Mouse (Mus musculus): Measurements from ENCODE around the gene Gm45837. TPM values are rescaled to one million over a fixed set of nuclear protein-coding genes. Genes with fewer than 3 reads are reported as not detected.

Gene Gm45837
- polyA plus RNA-seq, 1 experiment = 0.55 TPM

DNA sequence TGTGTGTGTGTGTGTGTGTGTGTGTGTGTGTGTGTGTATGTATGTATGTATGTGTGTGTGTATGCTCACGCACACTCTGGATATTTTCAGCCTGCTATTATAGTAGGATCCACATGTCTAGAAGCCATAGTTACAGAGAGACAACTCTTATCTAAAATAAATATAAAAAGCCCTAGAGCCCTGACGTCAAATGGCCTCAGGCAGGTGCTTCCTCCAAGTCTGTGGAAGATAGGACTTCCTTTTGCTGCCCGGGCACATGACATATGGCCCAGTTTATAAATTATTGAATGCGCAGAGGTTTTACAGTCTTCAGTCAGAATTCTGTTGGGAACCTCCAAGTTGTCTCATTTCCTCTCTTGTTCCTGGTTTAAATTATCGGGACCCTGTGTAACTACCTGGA, 130.0 kb downstream of the Gm45837 start:
- no peak for TF ChIP-seq CEBPB (IDR thresholded peaks at IDR 0.05; ENCODE audit: insufficient read depth, poor library complexity, severe bottlenecking)
- no peak for TF ChIP-seq POLR2A (IDR thresholded peaks at IDR 0.05; ENCODE audit: insufficient read length, low read depth)
- no peak for TF ChIP-seq E2F4 (IDR thresholded peaks at IDR 0.05; ENCODE audit: insufficient read depth)
- no peak for TF ChIP-seq MYOG (IDR thresholded peaks at IDR 0.05; ENCODE audit: control insufficient read depth in 1 of 3, insufficient read depth in 1 of 3, insufficient read length in 2 of 3, low read depth in 2 of 3)
- TF ChIP-seq SRF (IDR thresholded peaks at IDR 0.05; ENCODE audit: control insufficient read depth, insufficient read length, low read depth) = no peak
- no peak for TF ChIP-seq TCF12 (IDR thresholded peaks at IDR 0.05; ENCODE audit: insufficient read depth, poor library complexity, severe bottlenecking)
- no peak for TF ChIP-seq POLR2AphosphoS2 (IDR thresholded peaks at IDR 0.05; ENCODE audit: insufficient read length, low read depth)
- no peak for TF ChIP-seq TCF3 (IDR thresholded peaks at IDR 0.05; ENCODE audit: insufficient read length, low read depth)
- no peak for TF ChIP-seq MYOD1 (IDR thresholded peaks at IDR 0.05; ENCODE audit: control insufficient read depth in 1 of 3, insufficient read length in 2 of 3, low read depth in 2 of 3)
- no peak for TF ChIP-seq MAX (IDR thresholded peaks at IDR 0.05; ENCODE audit: low read depth)
- TF ChIP-seq REST (IDR thresholded peaks at IDR 0.05; ENCODE audit: insufficient read depth, insufficient read length) = no peak
- no peak for TF ChIP-seq USF1 (IDR thresholded peaks at IDR 0.05; ENCODE audit: low read depth)
- Histone ChIP-seq H3K4me3 (no peak overlapping the region), H3K79me2 (ENCODE audit: control insufficient read depth, insufficient read depth) (no peaks in the 10 kb centered on the region), H3ac (ENCODE audit: control insufficient read depth, insufficient read length) (no peak overlapping the region), H3K4me2 (ENCODE audit: low read depth) (no peak overlapping the region), H3K36me3 (ENCODE audit: control insufficient read depth, insufficient read depth) (no peaks in the 10 kb centered on the region), H3K27me3 (ENCODE audit: control insufficient read depth, insufficient read depth, insufficient read length) (peaks cover 8% of the 10 kb centered on the region)

DNA sequence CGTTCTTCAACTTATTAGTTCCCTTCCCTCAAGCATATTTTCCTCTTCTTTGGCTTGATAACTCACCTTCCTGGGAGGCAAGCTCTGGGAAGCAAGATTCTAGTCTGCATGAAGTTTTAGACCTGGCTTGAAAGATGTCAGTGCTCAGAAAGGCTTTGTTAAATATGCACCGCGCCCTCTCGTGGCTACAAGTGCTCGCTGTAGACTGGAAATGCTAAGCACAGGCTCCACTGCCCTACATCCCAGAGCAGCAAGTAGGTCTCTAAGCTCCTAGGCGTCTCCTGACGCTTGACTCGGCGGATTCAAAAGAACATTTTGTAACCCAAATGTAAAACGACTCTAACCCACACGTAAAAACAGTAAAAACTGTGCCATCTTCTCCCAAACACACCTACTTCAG, 130.4 kb downstream of the Gm45837 start:
- TF ChIP-seq POLR2AphosphoS2 (IDR thresholded peaks at IDR 0.05; ENCODE audit: insufficient read length, low read depth) = no peak
- no peak for TF ChIP-seq TCF3 (IDR thresholded peaks at IDR 0.05; ENCODE audit: insufficient read length, low read depth)
- no peak for TF ChIP-seq USF1 (IDR thresholded peaks at IDR 0.05; ENCODE audit: low read depth)
- no peak for TF ChIP-seq E2F4 (IDR thresholded peaks at IDR 0.05; ENCODE audit: insufficient read depth)
- TF ChIP-seq CEBPB (IDR thresholded peaks at IDR 0.05; ENCODE audit: insufficient read depth, poor library complexity, severe bottlenecking) = no peak
- TF ChIP-seq TCF12 (IDR thresholded peaks at IDR 0.05; ENCODE audit: insufficient read depth, poor library complexity, severe bottlenecking) = no peak
- TF ChIP-seq REST (IDR thresholded peaks at IDR 0.05; ENCODE audit: insufficient read depth, insufficient read length) = no peak
- TF ChIP-seq MYOG (IDR thresholded peaks at IDR 0.05; ENCODE audit: control insufficient read depth in 1 of 3, insufficient read depth in 1 of 3, insufficient read length in 2 of 3, low read depth in 2 of 3) = no peak
- no peak for TF ChIP-seq POLR2A (IDR thresholded peaks at IDR 0.05; ENCODE audit: insufficient read length, low read depth)
- no peak for TF ChIP-seq MYOD1 (IDR thresholded peaks at IDR 0.05; ENCODE audit: control insufficient read depth in 1 of 3, insufficient read length in 2 of 3, low read depth in 2 of 3)
- no peak for TF ChIP-seq MAX (IDR thresholded peaks at IDR 0.05; ENCODE audit: low read depth)
- TF ChIP-seq SRF (IDR thresholded peaks at IDR 0.05; ENCODE audit: control insufficient read depth, insufficient read length, low read depth) = no peak
- H3K36me3 ChIP-seq (ENCODE audit: control insufficient read depth, insufficient read depth) = no peaks in the 10 kb centered on the region
- H3K4me2 ChIP-seq (ENCODE audit: low read depth) = no peak overlapping the region

DNA sequence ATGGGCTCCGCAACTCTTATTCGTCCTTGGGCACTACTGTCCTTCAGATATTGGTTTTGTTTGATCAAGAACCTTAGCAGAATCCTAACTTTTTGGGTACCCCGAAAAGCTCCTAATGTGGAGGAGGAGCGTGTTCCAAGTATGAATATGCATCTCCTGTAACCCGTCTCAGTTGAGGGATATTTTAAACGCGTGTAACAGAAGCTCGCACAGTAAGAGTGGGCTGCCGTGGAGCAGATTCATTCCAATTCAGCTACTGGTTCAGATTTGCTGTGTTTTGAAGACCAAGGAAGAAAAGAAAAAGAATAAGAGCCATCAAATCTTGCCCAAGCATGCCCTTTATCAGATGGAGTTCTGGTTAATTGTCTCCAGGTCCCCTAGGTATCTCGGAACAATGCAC, 131.0 kb downstream of the Gm45837 start:
- Histone ChIP-seq H3K79me2 (ENCODE audit: control insufficient read depth, insufficient read depth) (no peaks in the 10 kb centered on the region), H3K4me3 (no peak overlapping the region), H3K36me3 (ENCODE audit: control insufficient read depth, insufficient read depth) (no peaks in the 10 kb centered on the region), H3ac (ENCODE audit: control insufficient read depth, insufficient read length) (no peak overlapping the region), H3K4me2 (ENCODE audit: low read depth) (no peak overlapping the region), H3K27me3 (ENCODE audit: control insufficient read depth, insufficient read depth, insufficient read length) (peaks cover 8% of the 10 kb centered on the region)
- TF ChIP-seq SRF (IDR thresholded peaks at IDR 0.05; ENCODE audit: control insufficient read depth, insufficient read length, low read depth) (no peak), TCF3 (IDR thresholded peaks at IDR 0.05; ENCODE audit: insufficient read length, low read depth) (no peak), USF1 (IDR thresholded peaks at IDR 0.05; ENCODE audit: low read depth) (no peak), MYOD1 (IDR thresholded peaks at IDR 0.05; ENCODE audit: control insufficient read depth in 1 of 3, insufficient read length in 2 of 3, low read depth in 2 of 3) (no peak), POLR2A (IDR thresholded peaks at IDR 0.05; ENCODE audit: insufficient read length, low read depth) (no peak), MYOG (IDR thresholded peaks at IDR 0.05; ENCODE audit: control insufficient read depth in 1 of 3, insufficient read depth in 1 of 3, insufficient read length in 2 of 3, low read depth in 2 of 3) (no peak), TCF12 (IDR thresholded peaks at IDR 0.05; ENCODE audit: insufficient read depth, poor library complexity, severe bottlenecking) (no peak), CEBPB (IDR thresholded peaks at IDR 0.05; ENCODE audit: insufficient read depth, poor library complexity, severe bottlenecking) (no peak), MAX (IDR thresholded peaks at IDR 0.05; ENCODE audit: low read depth) (no peak), POLR2AphosphoS2 (IDR thresholded peaks at IDR 0.05; ENCODE audit: insufficient read length, low read depth) (no peak), E2F4 (IDR thresholded peaks at IDR 0.05; ENCODE audit: insufficient read depth) (no peak), REST (IDR thresholded peaks at IDR 0.05; ENCODE audit: insufficient read depth, insufficient read length) (no peak)

More for the DNA sequence above, 130.4 kb downstream of the Gm45837 start:
- Histone ChIP-seq H3K79me2 (ENCODE audit: control insufficient read depth, insufficient read depth) (no peaks in the 10 kb centered on the region), H3K4me3 (no peak overlapping the region), H3K27me3 (ENCODE audit: control insufficient read depth, insufficient read depth, insufficient read length) (peaks cover 8% of the 10 kb centered on the region), H3ac (ENCODE audit: control insufficient read depth, insufficient read length) (no peak overlapping the region)

DNA sequence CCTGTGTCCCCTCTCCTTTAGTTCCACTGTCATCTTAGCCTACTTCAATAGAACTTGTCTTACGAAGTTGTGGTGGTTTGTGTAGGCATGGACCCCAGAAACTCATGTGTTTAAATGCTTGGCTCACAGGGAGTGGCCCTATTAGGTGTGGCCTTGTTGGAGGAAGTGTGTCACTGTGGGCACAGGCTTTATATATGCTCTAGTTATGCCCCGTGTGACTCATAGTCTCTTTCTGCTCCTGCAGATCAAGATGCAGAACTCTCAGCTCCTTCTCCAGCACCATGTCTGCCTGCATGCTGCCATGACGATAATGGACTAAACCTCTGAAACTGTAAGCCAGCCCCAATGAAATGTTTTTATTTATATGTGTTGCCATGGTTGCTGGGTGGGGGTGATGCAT, 137.0 kb downstream of the Gm45837 start:
- Histone ChIP-seq H3K79me2 (ENCODE audit: control insufficient read depth, insufficient read depth) (no peaks in the 10 kb centered on the region), H3ac (ENCODE audit: control insufficient read depth, insufficient read length) (no peak overlapping the region), H3K36me3 (ENCODE audit: control insufficient read depth, insufficient read depth) (no peaks in the 10 kb centered on the region), H3K4me3 (no peak overlapping the region), H3K27me3 (ENCODE audit: control insufficient read depth, insufficient read depth, insufficient read length) (peaks cover 8% of the 10 kb centered on the region), H3K4me2 (ENCODE audit: low read depth) (no peak overlapping the region)
- TF ChIP-seq REST (IDR thresholded peaks at IDR 0.05; ENCODE audit: insufficient read depth, insufficient read length) (no peak), MAX (IDR thresholded peaks at IDR 0.05; ENCODE audit: low read depth) (no peak), CEBPB (IDR thresholded peaks at IDR 0.05; ENCODE audit: insufficient read depth, poor library complexity, severe bottlenecking) (no peak), POLR2AphosphoS2 (IDR thresholded peaks at IDR 0.05; ENCODE audit: insufficient read length, low read depth) (no peak)

DNA sequence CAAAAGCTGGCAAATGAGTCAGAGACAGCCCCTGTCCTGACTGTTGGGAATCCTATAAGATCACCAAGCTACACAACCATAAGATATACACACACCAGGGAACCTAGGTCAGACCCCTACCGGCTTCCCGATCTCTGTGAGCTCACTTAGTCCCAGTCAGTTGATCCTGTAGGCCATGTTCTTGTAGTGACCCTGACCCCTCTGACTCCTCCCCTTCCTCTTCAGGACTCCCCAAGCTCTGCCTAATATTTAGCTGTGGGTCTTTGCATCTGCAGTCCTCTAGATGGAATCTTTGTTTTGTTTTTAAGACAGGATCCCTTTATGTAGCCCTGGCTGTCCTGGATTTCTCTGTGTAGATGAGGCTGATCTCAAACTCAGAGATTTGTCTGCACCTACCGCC, 138.6 kb downstream of the Gm45837 start:
- Histone ChIP-seq H3K79me2 (ENCODE audit: control insufficient read depth, insufficient read depth) (no peaks in the 10 kb centered on the region), H3K27me3 (ENCODE audit: control insufficient read depth, insufficient read depth, insufficient read length) (no peaks in the 10 kb centered on the region), H3K4me3 (no peak overlapping the region), H3K4me2 (ENCODE audit: low read depth) (no peak overlapping the region), H3K36me3 (ENCODE audit: control insufficient read depth, insufficient read depth) (no peaks in the 10 kb centered on the region), H3ac (ENCODE audit: control insufficient read depth, insufficient read length) (no peak overlapping the region)
- no peak for TF ChIP-seq REST (IDR thresholded peaks at IDR 0.05; ENCODE audit: insufficient read depth, insufficient read length)
- TF ChIP-seq MYOG (IDR thresholded peaks at IDR 0.05; ENCODE audit: control insufficient read depth in 1 of 3, insufficient read depth in 1 of 3, insufficient read length in 2 of 3, low read depth in 2 of 3) = no peak
- TF ChIP-seq CEBPB (IDR thresholded peaks at IDR 0.05; ENCODE audit: insufficient read depth, poor library complexity, severe bottlenecking) = no peak
- no peak for TF ChIP-seq MAX (IDR thresholded peaks at IDR 0.05; ENCODE audit: low read depth)
- no peak for TF ChIP-seq POLR2AphosphoS2 (IDR thresholded peaks at IDR 0.05; ENCODE audit: insufficient read length, low read depth)
- no peak for TF ChIP-seq SRF (IDR thresholded peaks at IDR 0.05; ENCODE audit: control insufficient read depth, insufficient read length, low read depth)
- TF ChIP-seq USF1 (IDR thresholded peaks at IDR 0.05; ENCODE audit: low read depth) = no peak
- TF ChIP-seq MYOD1 (IDR thresholded peaks at IDR 0.05; ENCODE audit: control insufficient read depth in 1 of 3, insufficient read length in 2 of 3, low read depth in 2 of 3) = no peak
